Mouse (Mus musculus): ENCODE results near the gene 2300009A05Rik.

DNA sequence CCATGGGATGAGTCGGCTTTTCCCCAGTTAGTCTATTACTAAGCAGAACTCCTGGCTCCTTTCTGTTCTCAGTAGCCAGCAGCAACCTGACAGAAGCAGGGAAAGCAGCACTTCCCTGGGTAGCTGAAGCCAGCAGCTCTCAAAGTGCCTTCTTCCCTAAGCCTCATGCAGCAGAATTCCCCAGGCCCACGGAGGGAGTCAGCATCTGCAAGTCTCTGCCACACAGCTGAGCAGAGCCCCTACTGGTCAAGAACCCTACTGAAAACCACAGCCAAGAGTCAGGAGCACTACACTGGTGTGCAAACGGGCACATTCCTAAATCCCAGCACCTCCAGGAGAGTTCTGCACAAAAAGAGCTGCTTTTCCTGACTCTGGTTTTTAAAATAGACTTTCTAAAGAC, 38.6 kb downstream of the 2300009A05Rik start:
- TF ChIP-seq CTCF (IDR thresholded peaks at IDR 0.05; ENCODE audit: low read depth) (no peak), EP300 (IDR thresholded peaks at IDR 0.05; ENCODE audit: low read depth) (no peak)
